Mouse (Mus musculus) left cerebral cortex, postnatal 25 days (tissue): ENCODE data around the gene Astn2. TPM values are rescaled to one million over a fixed set of nuclear protein-coding genes. Genes with fewer than 3 reads are reported as not detected.

Source experiments
- DNase-seq, 2 experiments: peaks; one replicate each; pipeline ENCODE4 v3.0.0; 2022; ENCODE audit warnings: low spot score in 2 of 2, mixed read lengths in 1 of 2
- intact Hi-C: fragments of 180-260 bp; cut with DNase I; formaldehyde crosslinking; loops from one replicate; pipeline ENCODE4 v1.15.1; 2025
- total RNA-seq, 2 experiments: library from RNA; stranded (reverse); gene quantifications; 2 replicates each; pipeline ENCODE4 v1.2.3; 2021

Gene Astn2
- total RNA-seq, 2 experiments from 2014 or later = 40.9 to 42.9 TPM

DNA sequence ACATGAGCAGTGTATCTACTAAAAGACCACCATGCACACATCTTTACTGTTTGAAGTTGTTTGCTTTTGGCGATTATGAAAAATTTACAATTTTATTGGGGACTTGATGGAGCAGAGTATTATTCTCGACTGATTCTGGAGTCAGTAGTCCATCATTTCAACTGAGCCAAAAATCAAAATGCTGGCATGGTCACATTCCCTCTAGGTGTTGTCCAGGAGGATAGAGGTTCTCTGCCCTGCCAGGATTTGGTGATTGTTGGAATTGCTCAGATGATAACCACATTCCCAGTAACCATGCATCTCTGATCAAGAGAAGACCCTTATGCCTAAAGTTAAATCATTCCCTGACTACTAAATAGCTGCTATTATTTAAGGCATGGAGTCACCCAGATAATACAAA is 83.4 kb downstream of the Astn2 start:
- intact Hi-C loops = no loop called here
- no peak for DNase-seq

DNA sequence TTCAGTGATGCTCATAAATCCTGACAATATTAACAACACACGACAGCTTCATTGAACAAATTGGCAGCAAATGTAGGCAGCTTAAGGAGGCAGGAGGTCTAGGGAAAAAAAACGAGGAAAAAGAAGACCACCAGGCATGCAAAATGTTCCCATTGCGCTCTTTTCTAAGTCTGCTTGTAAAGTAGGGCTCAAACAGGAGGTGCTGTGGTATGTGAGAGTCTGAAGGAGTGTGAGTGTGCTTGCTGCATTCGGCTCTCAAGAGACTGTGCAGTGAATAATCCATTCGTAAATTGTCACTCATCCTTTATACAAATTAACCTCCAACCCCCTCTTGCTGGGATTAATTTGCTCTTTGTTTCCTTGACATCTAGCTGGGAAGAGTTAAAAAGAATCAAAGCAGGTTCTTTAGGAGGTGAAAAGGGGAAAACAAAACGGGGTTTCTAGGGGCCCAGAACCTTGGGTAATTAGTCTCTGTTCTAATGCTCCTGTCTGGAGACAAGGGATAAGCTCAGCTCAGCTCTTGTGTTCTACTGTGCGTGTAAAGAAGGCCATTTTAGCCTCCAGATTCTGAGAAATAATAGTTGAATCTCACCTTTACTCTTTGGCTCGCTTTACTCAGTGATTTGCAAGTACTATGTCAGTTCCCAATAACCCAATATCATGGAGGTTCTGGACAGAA is 89.5 kb downstream of the Astn2 start:
- intact Hi-C loops = no loop called here

DNA sequence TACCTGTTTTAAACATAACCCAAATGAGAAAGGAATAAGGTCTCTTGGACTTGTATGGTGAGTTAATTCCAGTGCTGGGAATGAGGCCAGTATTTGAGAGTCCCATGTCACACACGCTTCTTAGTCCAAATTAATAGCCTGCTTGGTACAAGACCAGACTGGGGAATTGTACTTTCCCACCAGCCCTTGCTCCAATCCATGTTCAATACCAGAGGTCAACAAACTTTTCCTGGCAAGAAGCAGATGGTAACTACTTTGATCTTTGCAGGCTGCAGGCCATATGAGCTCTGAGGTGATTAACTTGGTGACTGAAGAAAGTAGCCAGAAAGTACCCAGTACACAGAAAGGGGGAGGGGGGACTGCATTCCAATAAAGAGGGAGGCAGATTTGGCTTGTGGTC is 91.7 kb downstream of the Astn2 start:
- intact Hi-C loops = no loop called here
- no peak for DNase-seq

More for the DNA sequence above, 89.5 kb downstream of the Astn2 start:
- no peak for DNase-seq

DNA sequence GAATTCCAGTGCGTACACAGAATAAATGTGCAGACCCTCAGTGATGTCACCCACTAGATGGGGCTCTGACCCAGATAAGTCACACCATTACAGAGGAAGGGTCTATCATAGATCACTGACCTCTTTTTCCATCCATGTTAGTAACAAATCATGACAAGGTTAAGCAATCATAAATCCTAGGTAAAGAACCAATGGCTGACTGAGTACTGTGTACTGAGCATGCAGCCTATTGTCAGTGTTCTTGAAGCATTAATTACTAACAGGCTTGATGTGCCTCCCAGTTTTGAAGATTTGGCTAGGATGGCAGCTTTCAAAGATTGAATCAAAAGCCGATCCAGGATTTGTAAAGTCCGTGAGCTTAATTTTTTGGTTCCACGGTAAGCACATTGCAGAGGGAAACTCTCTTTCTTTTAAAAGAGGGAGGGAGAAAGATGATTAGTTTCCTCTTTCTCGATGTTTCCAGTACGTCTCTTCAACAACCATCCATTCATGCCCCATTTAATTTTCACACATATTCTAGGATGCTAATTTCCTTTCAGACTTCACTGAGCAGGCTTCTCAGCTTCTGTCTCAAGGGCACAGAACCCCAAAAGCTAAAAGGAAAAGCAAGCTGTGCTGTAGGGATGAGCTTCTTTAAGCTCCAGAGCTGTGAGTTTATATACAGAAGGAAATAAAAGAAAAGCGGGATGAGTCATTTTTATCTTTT is 93.9 kb downstream of the Astn2 start:
- no peak for DNase-seq
- intact Hi-C loops = no loop called here

DNA sequence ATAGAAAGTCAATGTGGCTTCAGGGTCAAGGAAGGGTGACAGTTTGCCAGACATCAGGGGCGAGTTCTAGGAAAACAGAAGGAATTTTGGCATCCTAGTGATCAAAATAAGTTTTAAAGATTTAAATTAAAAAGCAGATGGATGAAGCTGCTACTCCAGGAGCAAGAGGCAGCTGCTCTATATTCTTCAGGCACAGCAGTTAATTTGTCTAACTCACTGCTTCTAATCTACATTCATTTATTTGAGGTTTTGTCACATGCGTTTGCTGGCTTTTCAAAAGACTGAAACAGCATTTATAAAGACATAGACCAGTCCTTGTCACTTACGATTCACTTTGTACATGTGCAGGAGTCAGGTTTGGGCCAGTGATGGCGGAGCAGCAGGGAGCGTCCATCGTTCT is 98.0 kb downstream of the Astn2 start:
- intact Hi-C loops = no loop called here
- peak in 1 of 2 experiments; percentile 9 for DNase-seq

DNA sequence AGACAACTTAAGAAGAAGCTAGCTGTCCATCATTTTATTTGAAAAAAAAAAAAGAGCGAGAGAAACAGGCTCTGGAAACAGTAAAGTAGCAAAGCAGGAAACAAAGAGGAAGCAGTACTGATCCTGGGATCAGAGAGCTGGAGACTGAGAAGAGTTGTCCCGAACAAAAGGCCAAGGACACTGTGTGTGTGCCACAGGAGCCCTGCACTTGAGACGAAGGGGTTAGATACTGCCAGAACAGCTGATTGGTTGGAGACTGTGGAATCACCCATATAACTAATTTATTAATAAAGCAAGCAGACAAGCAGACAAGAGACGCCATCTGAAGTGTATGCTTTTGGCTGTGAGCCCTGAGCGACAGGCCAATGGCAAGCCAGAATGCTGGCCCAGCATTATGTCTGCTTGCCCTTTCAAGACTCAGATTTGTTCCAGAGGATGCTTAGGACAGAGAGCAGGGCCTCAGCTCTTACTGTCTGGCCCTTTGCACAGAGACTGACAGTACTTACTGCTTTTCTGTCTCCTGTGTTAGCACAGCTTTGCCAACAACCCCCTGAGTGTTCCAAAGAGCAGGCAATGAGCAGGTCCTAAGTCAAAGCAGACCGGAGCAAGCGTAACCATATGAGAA is 101.6 kb downstream of the Astn2 start:
- intact Hi-C loops = no loop called here
- DNase-seq = no peak

DNA sequence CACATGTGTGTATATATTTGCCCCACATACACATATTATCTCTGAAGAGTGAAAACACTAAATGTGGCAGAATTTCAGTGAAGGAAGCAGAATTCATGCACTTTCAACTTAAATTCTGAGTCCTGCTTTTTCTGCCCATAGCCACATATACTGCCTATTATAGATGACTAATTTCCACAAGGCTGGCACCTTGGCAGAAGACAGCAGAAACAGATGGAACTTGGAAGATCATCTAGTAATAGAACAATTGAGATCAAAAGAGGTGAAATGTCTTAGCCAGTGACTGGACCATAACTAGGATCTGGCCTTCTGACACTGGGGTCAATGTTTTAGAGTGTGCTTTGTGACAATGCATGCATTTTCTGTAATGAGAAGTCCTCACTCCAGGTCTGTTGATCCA is 119.4 kb downstream of the Astn2 start:
- no peak for DNase-seq
- intact Hi-C loops = no loop called here

DNA sequence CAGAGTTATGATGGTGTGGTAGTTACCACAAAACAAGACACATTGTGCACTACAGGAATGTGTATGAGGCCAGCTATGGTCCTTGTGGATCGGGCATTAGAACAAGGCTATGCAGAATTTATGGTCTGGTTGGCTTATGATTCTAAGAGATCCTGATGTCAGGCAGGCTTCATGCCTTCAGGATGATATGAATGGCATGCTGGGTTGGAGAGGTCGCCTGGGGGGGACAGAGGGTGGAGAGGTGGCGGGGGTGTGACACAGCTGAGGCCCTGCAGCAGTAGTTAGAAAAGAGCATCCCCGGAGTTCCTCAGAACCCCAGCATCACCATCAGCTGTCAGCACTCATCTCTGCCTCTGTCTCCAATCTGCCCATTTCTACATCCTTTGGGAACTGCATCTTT is 128.3 kb downstream of the Astn2 start:
- intact Hi-C loops = no loop called here

DNA sequence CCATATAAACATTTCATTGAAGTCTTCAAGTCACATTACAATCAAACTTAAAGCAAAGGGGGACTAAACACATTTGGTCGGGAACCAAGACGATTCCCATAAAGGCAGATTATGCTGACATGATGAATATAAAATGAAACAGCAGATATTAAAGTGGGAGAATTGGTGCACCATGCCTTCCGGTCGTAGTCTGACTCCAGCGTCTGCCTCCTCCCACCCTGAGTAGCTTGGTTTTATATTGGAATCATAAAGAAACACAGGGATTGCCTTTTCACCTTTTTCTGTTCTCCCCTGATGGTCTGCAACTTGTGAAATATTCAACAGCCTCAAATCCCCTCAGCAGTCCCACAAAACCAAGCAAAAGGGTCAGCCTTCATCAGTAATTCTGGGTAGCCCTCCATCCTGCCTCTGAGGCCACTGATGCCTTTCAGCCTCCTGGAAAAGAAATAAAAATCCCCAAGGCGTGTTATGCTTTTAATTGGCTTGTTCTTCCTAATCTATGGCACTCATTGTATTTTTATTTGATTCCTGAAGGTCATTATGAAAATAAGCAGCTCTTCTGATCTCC is 132.8 kb downstream of the Astn2 start:
- intact Hi-C loops = no loop called here
- no peak for DNase-seq

More for the DNA sequence above, 128.3 kb downstream of the Astn2 start:
- DNase-seq = no peak

DNA sequence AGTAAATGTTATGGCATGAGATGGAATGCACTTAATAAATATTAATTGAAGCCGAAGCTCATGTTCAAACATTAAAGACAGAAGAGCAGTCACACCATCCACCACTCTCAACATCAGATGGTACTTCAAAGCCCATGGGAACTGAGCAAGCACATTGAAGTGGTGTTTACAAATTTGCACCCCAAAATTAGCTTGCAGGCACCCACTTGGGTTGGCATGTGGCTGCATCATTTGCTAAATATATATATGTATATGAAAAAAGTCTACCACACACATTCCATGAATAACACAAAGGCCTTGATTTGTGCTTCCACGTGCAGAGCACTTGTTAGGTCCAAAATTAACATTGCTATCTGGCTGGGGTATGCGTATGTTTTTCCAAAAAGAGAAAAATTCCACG is 140.4 kb downstream of the Astn2 start:
- intact Hi-C loops = no loop called here

DNA sequence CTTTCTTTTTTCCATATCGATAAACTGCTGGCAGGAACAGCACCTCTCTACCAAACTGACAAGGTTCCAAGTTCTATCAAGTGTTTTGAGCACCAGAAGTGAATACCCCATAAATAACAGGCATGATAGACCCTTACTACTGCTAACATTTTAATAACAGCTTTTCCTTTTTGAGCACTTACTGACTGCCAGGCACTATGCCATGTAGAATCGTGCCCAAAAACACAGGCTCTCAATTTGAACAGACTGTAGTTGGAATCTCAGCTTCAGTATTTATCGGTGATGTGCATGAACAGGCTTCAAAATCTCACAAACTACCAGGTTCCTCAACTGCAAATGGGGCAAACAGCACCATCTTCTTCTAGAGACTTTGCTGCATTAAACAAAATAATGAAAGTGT is 143.1 kb downstream of the Astn2 start:
- no peak for DNase-seq
- intact Hi-C loops = no loop called here

More for the DNA sequence above, 140.4 kb downstream of the Astn2 start:
- DNase-seq = peak in 1 of 2 experiments; percentile 59

DNA sequence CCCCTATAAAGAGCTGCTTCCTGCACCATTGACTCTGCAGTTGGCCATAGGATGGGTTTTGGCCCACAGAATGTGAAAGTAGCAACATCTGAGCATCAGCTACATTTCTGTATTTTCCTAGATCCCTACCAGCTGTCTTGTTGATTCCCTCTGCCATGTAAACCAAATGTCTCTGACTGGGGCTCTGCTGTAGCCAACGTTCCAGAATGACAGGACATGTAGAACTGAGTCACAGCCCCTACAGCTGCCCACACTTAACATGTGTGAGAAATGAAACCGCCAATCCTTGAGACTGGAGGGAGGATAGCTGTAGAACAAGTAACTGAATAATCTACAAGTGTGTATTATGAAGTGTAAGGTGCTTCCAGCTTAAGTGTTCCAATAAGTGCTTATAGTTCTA is 145.5 kb downstream of the Astn2 start:
- intact Hi-C loops = no loop called here
- DNase-seq = peak in 1 of 2 experiments; percentile 35

DNA sequence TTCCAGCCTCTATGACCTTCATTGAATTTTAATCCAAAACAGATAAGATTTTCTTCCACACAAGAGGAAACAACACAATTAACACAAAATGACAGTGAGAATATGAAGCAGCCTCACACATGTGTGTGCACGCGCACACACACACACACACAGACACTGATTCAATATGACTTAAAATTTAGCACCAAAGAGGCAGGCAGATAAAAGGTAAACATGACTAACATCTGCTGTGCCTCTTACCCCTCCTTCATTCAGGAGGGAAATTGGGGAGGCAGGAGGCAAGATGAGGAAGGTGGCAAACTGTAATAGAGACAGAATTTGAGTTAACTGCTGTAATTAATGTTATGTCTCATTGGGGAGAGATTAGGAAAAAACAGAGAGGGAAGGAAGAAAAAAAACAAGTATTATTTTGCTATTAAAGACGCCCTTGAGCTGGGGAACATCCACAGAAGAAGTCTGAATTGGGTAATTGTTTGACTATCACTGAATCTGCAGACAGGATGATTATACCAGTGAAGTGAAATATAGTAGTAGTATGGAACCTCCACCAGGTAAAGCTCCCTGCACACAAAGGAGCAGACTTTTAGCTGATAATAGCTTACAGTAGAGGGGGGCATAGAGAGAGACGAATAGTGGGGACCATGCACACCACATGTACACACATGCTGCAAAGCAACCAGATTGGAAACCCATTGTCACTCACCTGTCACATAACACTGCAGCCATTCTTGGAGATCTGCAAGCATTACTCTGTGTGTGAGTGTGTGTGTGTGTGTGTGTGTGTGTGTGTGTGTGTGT is 149.5 kb downstream of the Astn2 start:
- intact Hi-C loops = no loop called here
- no peak for DNase-seq

DNA sequence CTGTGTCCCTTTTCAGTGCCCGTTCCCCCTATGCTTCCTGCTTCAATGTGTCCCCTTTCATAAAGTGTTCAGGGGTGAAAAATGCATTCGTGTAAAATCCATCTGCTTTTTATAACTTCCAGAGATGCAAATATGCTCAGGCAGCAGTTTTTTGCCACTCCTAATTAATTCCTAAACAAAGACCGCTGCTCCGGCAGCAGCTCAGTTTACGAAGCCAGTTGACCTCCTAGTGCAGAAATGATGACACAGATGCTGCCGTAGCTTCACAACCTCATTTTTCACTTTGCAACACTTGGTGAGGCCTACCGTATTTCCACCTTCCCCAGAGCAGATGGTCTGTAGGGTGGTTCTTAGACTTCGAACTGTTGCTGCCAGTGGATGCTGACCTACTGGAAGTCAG is 155.9 kb downstream of the Astn2 start:
- DNase-seq = no peak
- intact Hi-C loops = no loop called here

DNA sequence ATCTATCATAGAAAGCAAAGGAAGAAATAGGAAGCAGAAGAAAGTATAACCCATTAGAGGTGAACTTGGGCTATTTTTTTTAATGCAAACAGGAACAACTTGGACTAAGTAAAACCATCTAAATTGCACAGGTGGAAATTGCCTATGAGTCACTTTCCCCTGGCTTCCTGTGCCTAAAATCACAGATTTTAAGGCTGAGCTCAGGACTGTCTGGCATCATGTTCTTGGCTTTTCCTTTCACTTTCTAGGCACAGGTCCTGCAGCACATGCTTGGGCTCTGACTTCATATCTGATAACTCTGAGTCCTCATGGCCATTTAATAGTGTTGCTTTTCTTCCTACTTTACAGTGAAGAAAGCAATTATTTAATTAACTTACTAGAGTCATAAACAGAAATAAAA is 161.7 kb downstream of the Astn2 start:
- DNase-seq = no peak
- intact Hi-C loops = no loop called here

DNA sequence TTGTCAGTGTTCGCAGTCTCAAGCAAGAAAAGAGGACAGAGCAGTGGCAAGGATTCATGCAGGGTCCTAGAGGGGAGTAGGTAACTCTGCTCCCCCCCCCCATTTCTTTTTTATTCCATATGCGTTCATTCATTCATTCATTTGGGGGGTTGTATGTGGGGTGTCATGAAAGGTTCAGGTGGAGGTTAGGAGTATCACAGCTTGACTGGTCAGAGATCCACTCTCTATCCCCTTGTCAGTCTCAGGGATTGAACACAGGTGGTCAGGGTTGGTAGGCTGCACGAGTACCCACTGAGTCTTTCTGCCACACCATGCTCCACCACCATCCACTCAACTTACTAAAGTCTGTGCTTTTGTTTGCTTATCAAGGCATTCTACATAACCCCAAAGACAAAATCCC is 171.6 kb downstream of the Astn2 start:
- intact Hi-C loops = no loop called here
- DNase-seq = no peak

DNA sequence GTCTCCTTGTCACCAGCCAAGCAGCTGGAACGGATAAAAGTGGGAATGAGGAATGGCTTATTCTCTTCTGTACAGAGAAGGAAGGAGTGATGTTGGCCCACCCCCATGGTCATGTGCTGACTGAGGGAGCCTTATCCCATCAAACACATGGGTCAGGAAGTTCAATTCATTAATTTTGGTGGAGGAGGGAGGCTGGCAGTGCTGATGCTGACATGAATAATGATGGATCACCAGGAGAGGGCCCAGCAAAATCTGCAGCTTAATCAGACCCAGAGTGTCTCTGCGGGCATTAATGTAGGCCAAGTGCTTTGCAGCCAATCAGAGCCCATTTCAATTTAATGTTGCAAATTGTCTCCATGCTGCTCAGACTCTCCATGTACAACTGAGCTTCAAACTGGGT is 172.1 kb downstream of the Astn2 start:
- DNase-seq = no peak
- intact Hi-C loops = no loop called here

DNA sequence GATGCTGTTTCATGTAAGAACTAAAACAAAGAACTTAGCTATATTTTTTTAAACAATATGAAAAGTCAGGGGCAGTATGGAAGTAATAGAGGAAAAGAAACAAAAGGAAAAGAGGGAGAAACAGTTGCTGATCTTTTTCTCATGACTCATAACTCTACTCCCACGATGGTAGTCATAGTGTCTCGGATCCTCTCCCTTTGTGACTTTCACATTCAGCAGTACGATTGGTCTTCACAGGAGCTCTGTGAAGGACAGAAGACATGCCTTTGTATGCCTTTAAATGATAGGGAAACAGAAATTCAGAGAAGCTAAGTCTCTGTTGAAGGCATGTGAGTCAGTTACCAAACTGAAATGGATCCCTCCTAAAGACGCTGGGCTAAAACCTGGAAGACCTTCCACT is 173.7 kb downstream of the Astn2 start:
- intact Hi-C loops = no loop called here
- DNase-seq = no peak

DNA sequence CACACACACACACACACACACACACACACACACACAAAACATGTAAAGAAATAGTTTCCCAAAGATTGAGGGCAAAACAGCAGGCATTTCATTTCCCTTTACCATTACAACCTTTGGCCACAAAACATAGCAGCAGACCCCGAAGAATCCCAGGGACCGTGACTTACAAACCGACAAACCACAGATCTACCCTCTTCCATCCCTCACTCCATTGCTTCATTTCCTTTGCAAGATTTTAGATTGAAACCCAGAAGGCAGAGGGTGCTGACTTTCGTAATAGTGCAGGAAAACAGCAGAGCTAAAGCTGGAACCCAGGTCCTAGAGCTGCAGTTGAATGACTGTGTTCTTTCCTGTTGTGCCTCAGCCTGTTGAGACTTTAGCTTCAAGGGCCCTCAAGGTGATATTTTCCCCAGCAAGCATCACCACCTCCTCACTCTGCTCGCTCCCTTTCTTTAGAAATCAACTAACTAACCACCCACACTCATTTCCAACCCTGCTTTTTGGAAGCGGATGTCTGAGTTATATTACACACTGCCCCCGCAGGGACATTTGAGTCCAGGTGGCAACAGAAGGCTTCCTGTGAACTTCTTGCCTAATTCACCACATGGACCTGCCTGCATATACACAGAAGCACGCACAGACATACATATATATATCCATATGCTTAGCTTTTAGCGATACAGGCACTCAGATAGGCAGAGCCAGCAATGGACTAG is 181.7 kb downstream of the Astn2 start:
- intact Hi-C loops = loop anchor here (5.0 to 10.0 kb wide), 2 partner anchors 180 to 458 kb away; partner anchors contain the start of gene Astn2
- peak; percentile 60 to 96 for DNase-seq
